Mouse (Mus musculus) adrenal gland, postnatal 36 days (tissue): ENCODE data around the gene Gm20388. TPM values are rescaled to one million over a fixed set of nuclear protein-coding genes. Genes with fewer than 3 reads are reported as not detected.
"Not testable (repeated sequence)": the region's sequence is repeated elsewhere in the genome, so short reads cannot be mapped to it uniquely, and the experiment has no call there.

Source experiments
- DNase-seq, 2 experiments: peaks; one replicate each; pipeline ENCODE4 v3.0.0; 2021; ENCODE audit warnings: mixed read lengths in 1 of 2
- total RNA-seq, 2 experiments: library from RNA; stranded (reverse); gene quantifications; 2 replicates each; pipeline ENCODE4 v1.2.3; 2021

Gene Gm20388
- total RNA-seq, 2 experiments from 2014 or later = 2.4 to 7.4 TPM

DNA sequence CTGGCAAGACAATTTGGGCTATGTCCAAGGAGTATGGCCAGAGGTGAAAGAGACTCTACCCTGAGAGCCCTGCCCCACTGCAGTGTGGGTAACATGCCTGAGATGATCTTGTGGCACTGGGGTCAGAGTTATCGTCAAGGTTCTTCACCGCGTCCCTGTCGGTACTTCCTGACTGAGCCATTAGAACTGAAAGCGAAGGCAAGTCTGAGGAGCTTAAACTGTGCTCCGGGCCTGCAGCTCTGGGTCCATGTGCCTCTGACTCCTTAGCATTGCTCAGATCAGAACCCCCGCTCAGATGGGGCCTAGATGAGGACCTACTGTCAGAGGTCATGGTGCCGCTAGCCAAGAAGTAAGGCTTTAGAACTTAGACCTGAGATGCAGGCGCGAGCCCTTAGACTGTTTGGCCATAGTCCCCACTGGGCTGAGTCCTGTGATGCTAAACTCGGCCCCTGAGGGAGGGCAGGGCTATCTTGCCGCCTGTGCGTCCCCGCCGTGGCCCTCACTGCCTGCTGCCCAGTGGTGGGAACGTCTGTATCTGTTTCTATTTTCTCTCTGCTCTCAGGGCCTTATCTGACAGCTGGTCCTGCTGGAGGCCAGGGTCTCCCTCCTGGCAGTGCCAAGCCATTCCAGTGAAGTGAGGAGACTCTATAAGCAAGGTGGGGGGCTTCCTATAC is 2389.1 kb downstream of the Gm20388 start:
- no peak for DNase-seq

GRCm38 (mm10) chr8:122301081-122301480 is 2390.4 kb downstream of the Gm20388 start:
- DNase-seq = no peak

DNA sequence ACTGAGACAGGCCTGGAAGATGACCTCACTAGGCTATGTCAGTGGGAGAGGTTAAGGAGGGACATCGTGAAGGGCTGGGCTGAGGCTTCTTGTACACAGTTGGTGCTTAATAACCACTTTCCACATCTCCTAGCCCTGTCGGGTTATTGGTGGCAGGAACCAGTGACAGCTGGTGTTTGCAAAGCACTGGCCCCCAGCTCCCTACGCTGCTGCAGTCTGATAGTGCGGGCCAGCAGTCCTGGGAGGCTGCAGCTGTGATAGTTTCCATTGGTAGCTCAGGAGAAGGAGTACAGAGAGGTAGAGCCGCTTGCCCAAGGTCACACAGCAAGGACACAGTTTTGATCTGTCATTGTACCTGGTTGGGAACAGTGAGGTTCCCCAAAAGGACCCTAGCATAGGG is 2391.2 kb downstream of the Gm20388 start:
- DNase-seq = no peak

- no peak for DNase-seq
These were observed 2392.8 kb downstream of the Gm20388 start for GRCm38 (mm10) chr8:122303451-122303850.

DNA sequence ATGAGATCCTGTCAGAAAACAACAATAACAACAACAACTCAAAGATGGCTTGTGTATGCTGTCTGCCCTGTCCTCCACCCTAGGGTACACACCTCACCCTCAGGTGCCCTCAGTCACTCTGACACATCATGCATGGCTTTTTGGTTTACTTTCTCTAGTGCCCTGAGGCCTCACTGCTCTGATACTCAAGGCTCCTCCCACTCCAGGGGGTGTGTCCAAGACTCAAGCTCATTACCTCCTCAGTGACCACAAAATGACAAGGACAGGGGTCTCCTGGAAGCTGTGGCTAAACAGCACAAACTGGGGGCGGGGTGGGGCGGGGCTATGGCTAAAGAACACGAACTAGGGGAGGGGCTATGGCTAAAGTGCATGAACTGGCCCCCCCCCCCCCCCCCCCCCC is 2393.4 kb downstream of the Gm20388 start:
- no peak for DNase-seq

GRCm38 (mm10) chr8:122306660-122307399 is 2396.2 kb downstream of the Gm20388 start:
- peak in 1 of 2 experiments; percentile 33 for DNase-seq

DNA sequence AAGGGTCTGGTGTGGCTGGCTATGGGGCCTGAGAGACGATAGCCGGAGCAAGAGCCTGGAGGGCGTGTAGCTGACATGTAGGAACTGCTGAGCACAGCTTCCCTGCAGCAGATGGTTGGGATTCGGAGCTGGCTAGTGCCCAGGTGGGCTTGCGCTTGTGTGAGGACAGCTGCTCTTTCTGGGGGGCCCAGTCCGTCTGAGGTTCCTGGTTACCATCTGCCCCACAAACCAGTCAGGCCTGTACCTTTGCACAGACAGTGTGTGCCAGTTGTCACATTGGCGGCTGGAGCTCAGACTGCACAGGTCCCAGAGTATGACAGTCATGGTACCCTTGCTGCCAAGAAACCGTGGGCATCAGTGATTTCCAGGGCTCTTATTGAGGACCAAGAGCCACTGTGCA is 2397.2 kb downstream of the Gm20388 start:
- no peak for DNase-seq

- DNase-seq = no peak
These were observed 2398.6 kb downstream of the Gm20388 start for GRCm38 (mm10) chr8:122309272-122309671.

- no peak for DNase-seq
These were observed 2400.5 kb downstream of the Gm20388 start for GRCm38 (mm10) chr8:122311115-122311514.

DNA sequence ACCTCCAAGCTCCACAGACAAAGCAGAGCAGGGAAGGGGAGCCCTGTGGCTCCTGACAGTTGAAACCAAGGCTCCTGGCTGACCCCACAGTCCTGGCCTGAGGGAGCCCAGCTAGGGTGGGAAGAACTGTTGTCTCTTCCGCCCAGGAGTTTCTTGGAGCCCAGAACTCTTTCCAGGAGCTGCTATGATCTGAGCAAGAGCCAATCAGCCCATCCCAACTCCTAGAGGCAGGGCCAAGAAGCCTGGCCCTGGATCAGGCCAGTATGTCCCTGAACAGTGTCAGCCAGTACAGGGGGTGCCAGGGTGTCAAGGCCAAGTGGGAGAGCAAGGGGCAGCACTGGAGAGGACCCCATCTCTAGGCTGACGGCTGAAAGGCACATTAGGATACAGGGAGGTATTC is 2401.9 kb downstream of the Gm20388 start:
- DNase-seq = no peak

- DNase-seq = no peak
These were observed 2402.7 kb downstream of the Gm20388 start for GRCm38 (mm10) chr8:122313310-122313709.

DNA sequence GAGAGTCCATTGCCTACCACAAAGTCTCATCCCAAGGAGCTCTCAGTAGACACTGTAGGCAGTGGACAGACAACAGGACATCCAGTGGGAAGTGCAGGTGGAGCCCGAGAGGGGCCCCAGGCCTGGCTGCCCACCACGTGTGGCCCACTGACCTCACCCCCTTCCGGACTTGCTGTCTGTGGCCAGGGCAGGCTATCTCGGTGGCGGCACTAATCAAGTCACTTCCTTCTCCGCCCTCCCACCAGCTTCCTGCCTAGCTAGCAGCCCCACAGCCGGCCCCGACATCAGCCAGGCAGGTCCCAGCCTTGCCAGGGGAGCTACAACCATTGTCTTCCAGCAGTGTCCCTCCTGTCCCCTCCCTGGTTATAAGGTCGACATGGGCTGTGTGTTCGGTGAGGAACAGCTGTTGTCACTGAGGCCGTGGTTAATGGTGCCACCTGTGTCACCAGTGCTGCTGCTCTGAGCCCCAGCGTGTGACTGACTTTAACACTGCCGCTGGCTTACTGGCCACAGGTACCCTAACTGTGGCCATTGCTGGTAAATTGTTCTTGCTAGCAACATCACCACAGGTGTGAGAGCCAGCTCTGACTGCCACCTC is 2404.4 kb downstream of the Gm20388 start:
- DNase-seq = peak; percentile 57 to 69

DNA sequence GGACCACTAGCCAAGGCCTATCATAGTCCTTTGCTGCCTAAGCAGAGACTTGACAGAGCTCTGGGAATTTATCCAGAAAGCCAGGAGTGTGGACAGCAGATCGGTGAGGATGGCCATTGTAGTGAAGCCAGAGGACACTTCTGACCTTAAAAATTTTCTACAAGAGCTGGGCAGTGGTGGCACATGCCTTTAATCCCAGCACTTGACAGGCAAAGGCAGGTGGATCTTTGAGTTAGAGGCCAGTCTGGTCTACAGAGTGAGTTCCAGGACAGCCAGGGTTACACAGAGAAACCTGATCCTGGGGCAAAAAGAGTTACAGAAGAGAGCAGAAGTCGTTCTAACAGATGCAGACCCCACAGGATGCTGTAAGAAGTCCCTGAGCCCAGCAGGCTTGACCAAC is 2405.8 kb downstream of the Gm20388 start:
- no peak for DNase-seq

DNA sequence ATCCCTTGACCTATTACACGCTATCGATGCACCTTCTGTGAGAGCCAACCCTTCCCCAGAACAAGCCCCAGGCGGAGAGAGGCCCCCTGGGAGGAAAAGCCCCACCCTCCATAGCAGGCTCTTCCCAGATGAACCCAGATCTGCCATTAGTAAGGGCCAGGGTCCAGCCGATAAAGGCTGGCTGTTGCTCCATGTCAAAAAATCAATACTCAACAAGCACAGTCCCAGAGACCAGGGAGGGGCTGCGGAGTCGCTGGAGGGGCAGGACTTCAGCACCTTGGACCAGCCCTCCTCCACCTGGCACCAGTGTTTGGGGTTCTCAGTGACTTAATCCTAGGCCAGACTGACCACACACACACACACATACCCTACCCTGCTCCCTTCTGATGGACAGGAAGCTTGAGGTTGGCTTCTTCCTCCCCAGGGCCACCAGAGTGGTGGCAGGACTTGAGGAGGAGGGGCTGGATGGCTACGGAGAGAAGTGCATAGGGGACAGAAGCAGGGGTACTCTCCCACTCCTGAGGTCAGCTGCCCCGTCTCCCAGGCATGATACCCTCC is 2407.4 kb downstream of the Gm20388 start:
- DNase-seq = no peak

- no peak for DNase-seq
These were observed 2408.5 kb downstream of the Gm20388 start for GRCm38 (mm10) chr8:122319045-122319707.

DNA sequence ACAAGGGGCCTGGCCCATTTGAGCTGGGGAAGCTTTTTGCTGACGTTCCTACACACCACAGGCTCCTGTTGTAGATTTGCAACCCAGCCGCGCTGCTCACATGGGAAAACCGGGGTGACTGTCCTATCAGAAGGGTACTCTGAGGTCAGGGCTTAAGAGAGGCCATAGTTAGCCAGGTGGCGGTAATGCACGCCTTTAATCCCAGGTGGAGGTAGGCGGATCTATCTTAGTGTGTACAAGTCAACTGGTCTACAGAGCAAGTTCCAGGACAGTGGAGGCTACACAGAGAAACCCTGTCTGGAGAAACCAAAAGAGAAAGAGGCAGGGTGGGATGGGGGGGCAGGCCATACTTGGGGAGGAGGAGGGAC is 2409.1 kb downstream of the Gm20388 start:
- DNase-seq = no peak

GRCm38 (mm10) chr8:122320541-122320940 is 2409.9 kb downstream of the Gm20388 start:
- no peak for DNase-seq

DNA sequence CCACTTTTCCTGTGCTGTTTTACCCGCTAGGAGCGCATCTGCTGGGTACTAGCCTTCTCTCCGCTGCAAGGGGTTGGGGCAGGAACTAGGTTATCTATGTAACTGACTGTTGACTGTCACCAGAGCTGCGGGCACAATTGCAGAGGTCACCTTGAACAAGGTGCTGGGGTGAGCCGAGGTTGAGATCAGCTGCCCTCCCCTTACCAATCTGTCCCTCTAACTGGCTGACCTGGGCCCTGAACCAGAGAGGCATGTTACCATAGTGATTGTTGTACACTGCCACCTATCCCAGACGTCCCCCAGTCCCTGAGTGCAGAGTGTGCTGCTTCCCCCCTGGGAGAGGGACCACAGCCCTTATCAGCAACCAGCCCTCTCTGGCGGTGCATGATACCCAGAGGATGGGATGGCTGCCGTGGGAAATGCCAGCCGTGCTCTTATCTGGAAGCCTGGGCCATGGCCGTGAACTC is 2410.8 kb downstream of the Gm20388 start:
- no peak for DNase-seq

- no peak for DNase-seq
These were observed 2411.5 kb downstream of the Gm20388 start for GRCm38 (mm10) chr8:122322126-122322525.

DNA sequence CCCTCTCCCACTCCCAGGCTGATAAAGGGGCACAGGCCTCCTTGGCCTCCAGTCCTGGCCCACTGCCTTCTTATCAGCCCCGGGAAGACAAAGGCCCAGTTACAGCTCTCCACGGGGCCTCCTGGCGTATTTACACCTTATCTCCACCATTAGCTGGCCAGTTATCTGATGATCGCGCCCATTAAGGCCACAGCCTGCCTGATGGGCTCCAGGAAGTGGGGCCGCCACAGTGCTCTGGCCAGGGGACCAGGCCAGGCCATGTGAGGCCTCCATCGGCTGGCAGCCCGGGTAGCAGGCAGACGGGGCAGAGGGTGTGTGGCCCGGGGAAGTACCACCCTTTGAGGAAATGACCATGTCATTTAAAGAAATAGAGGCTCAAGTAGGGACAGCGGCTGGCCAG is 2412.2 kb downstream of the Gm20388 start:
- no peak for DNase-seq

GRCm38 (mm10) chr8:122323951-122324402 is 2413.3 kb downstream of the Gm20388 start:
- not testable (repeated sequence) for DNase-seq

GRCm38 (mm10) chr8:122325196-122325595 is 2414.6 kb downstream of the Gm20388 start:
- DNase-seq = no peak
